Mouse (Mus musculus): ENCODE results near the gene Zzef1. TPM values are rescaled to one million over a fixed set of nuclear protein-coding genes. Genes with fewer than 3 reads are reported as not detected.

The Zzef1 gene
- total and polyA plus RNA-seq, 3 experiments, result 10.5 to 20.8 (median 16.8) TPM

- Histone ChIP-seq H3K27ac (ENCODE audit: insufficient read depth, low read depth) (no peak overlapping the region), H3K36me3 (replicated peaks in 1 of 2; ENCODE audit: control insufficient read depth in 1 of 2, insufficient read depth in 1 of 2, low read length in 1 of 2) (peaks cover 0 to 2% of the 10 kb centered on the region in 2 experiments), H3K27me3 (replicated peaks) (no peaks in the 10 kb centered on the region), H3K9ac (ENCODE audit: insufficient read depth, low read depth) (no peak overlapping the region), H3K9me3 (replicated peaks; ENCODE audit: low read length) (no peaks in the 10 kb centered on the region), H3K4me3 (replicated peaks in 1 of 3; ENCODE audit: low read depth in 2 of 3, low read length in 2 of 3, poor library complexity in 1 of 3) (no peak overlapping the region), H3K4me2 (ENCODE audit: insufficient read depth, low read depth, poor library complexity, severe bottlenecking) (peak overlapping the region; percentile 29; the same call in 1 of the 2 replicates), H3K79me2 (replicated peaks; ENCODE audit: control insufficient read depth, extremely low read depth, insufficient read depth, poor library complexity, severe bottlenecking) (no peaks in the 10 kb centered on the region), H3K4me1 (ENCODE audit: control insufficient read depth in 1 of 2, insufficient read depth in 2 of 2) (peaks cover 7 to 28% of the 10 kb centered on the region in 2 experiments; a peak in 3 of 4 replicates)
- dilution Hi-C loops (cut with MboI; ENCODE audit: extremely low pct_ligation_motif_present, extremely low pct_unique_long_range_greater_than_20kb, low sequenced_read_pairs), result no loop called here
- peak; percentile 82 for DNase-seq (ENCODE audit: extremely low read depth)
- TF ChIP-seq CHD2 (IDR thresholded peaks at IDR 0.05; ENCODE audit: low read length), result no peak
- TF ChIP-seq MEF2A (IDR thresholded peaks at IDR 0.05; ENCODE audit: borderline replicate concordance, low read depth, low read length), result no peak
- peak; percentile 54 for TF ChIP-seq JUND (conservative IDR thresholded peaks at IDR 0.05; ENCODE audit: low read depth, low read length)
- no peak for TF ChIP-seq MYC (IDR thresholded peaks at IDR 0.05; ENCODE audit: low read depth, low read length)
- TF ChIP-seq ZNF384 (IDR thresholded peaks at IDR 0.05; ENCODE audit: low read depth, low read length), result no peak
- TF ChIP-seq JUN (IDR thresholded peaks at IDR 0.05; ENCODE audit: insufficient read depth, low read depth, low read length), result peak; percentile 35; the same call in 1 of the 2 replicates
- no peak for TF ChIP-seq ZKSCAN1 (IDR thresholded peaks at IDR 0.05; ENCODE audit: borderline replicate concordance, low read depth, low read length)
- TF ChIP-seq USF2 (conservative IDR thresholded peaks at IDR 0.05; ENCODE audit: low read depth, low read length), result no peak
- no peak for TF ChIP-seq PAX5 (IDR thresholded peaks at IDR 0.05; ENCODE audit: low read length)
- peak; percentile 83 for TF ChIP-seq IRF4 (IDR thresholded peaks at IDR 0.05; ENCODE audit: low read depth, low read length)
- no peak for TF ChIP-seq RCOR1 (conservative IDR thresholded peaks at IDR 0.05; ENCODE audit: low read depth, low read length)
- no peak for TF ChIP-seq ETS1 (conservative IDR thresholded peaks at IDR 0.05; ENCODE audit: low read depth, low read length)
- no peak for TF ChIP-seq USF1 (IDR thresholded peaks at IDR 0.05; ENCODE audit: low read depth, low read length)
- peak; percentile 80 for TF ChIP-seq EP300 (IDR thresholded peaks at IDR 0.05; ENCODE audit: low read length)
- in situ Hi-C loops (cut with MboI; ENCODE audit: low pct_ligation_motif_present, low pct_unique_long_range_greater_than_20kb, low sequenced_read_pairs), result no loop called here
These were observed 13.9 kb upstream of the Zzef1 start for GRCm38 (mm10) chr11:72782103-72782502.

GRCm38 (mm10) chr11:72782503-72782902, 13.5 kb upstream of the Zzef1 start:
- H3K27ac ChIP-seq (ENCODE audit: insufficient read depth, low read depth), result no peak overlapping the region
- no peak overlapping the region for H3K4me3 ChIP-seq (replicated peaks in 1 of 3; ENCODE audit: low read depth in 2 of 3, low read length in 2 of 3, poor library complexity in 1 of 3)
- H3K4me2 ChIP-seq (ENCODE audit: insufficient read depth, low read depth, poor library complexity, severe bottlenecking), result peak overlapping the region; percentile 29; the same call in 1 of the 2 replicates
- in situ Hi-C loops (cut with MboI; ENCODE audit: low pct_ligation_motif_present, low pct_unique_long_range_greater_than_20kb, low sequenced_read_pairs) (no loop called here), dilution Hi-C loops (cut with MboI; ENCODE audit: extremely low pct_ligation_motif_present, extremely low pct_unique_long_range_greater_than_20kb, low sequenced_read_pairs) (no loop called here)
- no peaks in the 10 kb centered on the region for H3K79me2 ChIP-seq (replicated peaks; ENCODE audit: control insufficient read depth, extremely low read depth, insufficient read depth, poor library complexity, severe bottlenecking)
- H3K4me1 ChIP-seq (ENCODE audit: control insufficient read depth in 1 of 2, insufficient read depth in 2 of 2), result peaks cover 7 to 28% of the 10 kb centered on the region in 2 experiments; a peak in 3 of 4 replicates
- no peaks in the 10 kb centered on the region for H3K27me3 ChIP-seq (replicated peaks)
- H3K36me3 ChIP-seq (replicated peaks in 1 of 2; ENCODE audit: control insufficient read depth in 1 of 2, insufficient read depth in 1 of 2, low read length in 1 of 2), result peaks cover 0 to 2% of the 10 kb centered on the region in 2 experiments
- H3K9ac ChIP-seq (ENCODE audit: insufficient read depth, low read depth), result no peak overlapping the region
- no peaks in the 10 kb centered on the region for H3K9me3 ChIP-seq (replicated peaks; ENCODE audit: low read length)
- DNase-seq (ENCODE audit: extremely low read depth), result no peak
- TF ChIP-seq CTCF (conservative IDR thresholded peaks at IDR 0.05 in 1 of 2, IDR thresholded peaks at IDR 0.05 in 1 of 2; ENCODE audit: low read depth in 2 of 2, low read length in 2 of 2) (no peak), JUN (IDR thresholded peaks at IDR 0.05; ENCODE audit: insufficient read depth, low read depth, low read length) (no peak), TCF12 (IDR thresholded peaks at IDR 0.05; ENCODE audit: low read depth, low read length) (no peak), UBTF (IDR thresholded peaks at IDR 0.05; ENCODE audit: low read depth, low read length) (no peak), BHLHE40 (IDR thresholded peaks at IDR 0.05; ENCODE audit: low read depth, low read length) (no peak)

Measured in CH12.LX (cell line).